Mouse (Mus musculus) lung, postnatal 14 days (tissue): ENCODE results near the gene Pla2r1.
A peak's percentile ranks its signal among the peaks of the same experiment; 100 is the strongest.

Experiments used
- DNase-seq: peaks from one replicate; pipeline ENCODE4 v3.0.0; 2021

Pla2r1 gene

DNA sequence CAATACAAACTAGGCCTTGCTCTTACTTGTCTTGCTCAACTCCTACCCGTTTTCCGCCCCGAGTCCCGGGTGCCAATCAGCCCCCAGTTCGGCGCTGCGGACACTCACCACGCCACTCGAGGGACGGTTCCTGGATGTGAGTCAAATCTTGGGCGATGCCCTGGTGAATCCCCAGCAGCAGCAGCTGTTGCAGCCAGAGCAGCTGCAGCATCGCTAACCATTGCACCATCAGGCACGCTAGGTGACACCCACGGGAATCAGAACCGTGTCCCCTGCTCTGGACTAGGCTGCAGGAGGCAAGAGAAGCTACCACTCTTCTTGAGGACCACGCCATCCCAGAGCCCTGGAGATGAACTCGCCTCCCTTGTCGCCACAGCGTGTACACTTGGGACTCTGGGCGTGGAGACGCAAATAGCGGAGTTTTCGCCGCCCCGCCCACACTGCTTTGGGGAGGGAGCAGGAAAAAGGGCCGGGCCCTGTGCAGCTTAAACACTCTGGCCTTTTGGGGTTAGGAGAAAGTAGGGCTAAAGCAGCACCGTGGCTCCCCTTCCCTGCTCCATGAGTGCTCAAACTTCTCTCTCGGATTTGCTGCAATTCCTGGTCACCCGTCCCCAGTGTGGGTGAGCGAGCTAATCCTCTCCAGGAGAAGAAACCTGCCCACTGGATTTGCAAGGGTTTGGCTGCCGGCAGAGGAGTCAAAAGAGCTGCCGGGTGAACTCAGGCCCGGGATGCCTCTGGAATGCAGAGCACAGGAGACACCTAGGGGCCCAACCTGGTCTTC, at the start of gene Pla2r1:
Gene Pla2r1 (minus strand): TSS at position 407 of the 781 bp plus-strand sequence.
- DNase-seq, result peak; percentile 67

DNA sequence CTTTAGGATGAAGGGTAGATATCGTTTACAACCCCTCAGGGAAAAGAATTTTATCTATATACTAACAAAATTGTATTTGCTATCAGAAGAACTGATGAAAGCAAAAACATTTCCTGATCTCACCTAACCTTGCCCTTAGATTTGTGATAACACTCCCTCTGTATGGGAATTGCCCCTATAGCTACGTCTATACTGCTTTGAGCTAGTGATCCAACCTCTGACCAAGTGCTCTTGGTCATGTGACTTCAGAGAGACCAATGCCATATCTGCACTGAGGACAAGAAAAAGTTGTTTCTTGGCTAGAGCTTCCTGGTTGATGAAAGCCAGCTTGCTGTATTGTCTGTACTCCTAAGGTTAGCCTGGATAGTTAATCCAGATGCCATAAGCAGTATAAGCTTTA, 48.2 kb upstream of the Pla2r1 start:
- DNase-seq, result no peak

DNA sequence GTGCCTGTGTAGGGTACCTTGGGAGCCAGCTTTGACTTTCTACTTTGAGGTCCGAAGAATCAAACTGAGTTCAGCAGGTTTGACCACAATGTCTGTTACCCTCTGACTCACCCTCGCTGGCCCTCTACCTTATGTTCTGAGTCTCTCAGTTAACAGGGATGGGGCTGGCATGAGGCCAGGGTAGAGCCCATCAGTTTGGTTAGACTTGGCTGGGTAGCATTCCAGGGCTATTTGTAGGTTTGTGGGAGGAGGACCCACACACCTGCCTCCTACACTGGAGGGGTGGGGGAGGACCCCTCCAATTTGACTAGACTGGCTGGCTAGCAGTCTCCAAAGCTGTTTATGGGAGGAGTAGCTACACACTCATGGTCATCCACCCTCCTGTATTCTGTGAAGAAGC, 47.8 kb upstream of the Pla2r1 start:
- no peak for DNase-seq

DNA sequence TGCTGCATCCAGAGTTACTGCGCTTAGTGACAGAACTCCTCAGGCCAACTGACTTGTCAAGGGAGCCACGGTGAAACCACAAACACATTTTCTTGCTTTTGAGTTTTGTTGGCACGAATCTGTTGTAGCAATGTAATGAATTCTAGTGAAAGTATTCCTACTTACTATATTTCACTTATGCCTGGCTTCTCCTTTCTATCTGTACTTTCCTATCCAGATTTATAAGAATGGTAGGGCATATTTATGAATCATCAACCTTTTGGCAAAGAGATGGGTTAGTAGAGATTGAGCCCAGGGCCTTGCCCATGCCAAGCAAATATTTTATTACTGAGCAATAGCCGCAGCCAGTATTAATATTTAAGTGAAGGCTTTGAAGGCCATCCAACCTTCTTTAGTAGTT, 30.3 kb upstream of the Pla2r1 start:
- no peak for DNase-seq

DNA sequence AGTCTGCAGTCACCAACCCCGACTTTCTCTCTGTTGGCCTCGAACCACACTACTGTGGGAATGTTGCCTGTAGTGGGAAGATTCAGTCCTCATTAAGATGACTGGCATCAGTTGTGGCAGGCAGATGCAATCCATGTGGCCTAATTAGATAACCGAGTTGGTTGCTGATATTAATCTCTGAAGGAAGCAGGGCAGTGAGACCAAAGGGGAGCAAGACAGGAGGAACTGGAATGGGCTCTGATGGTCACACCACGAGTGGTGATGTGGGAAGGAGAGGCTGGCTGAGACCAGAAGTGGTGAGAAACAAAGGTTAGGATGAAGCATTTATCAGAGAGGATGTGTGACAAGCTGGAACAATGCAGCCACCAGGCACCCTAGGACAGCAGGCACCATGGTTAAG, 1.5 kb upstream of the Pla2r1 start:
- DNase-seq, result no peak

DNA sequence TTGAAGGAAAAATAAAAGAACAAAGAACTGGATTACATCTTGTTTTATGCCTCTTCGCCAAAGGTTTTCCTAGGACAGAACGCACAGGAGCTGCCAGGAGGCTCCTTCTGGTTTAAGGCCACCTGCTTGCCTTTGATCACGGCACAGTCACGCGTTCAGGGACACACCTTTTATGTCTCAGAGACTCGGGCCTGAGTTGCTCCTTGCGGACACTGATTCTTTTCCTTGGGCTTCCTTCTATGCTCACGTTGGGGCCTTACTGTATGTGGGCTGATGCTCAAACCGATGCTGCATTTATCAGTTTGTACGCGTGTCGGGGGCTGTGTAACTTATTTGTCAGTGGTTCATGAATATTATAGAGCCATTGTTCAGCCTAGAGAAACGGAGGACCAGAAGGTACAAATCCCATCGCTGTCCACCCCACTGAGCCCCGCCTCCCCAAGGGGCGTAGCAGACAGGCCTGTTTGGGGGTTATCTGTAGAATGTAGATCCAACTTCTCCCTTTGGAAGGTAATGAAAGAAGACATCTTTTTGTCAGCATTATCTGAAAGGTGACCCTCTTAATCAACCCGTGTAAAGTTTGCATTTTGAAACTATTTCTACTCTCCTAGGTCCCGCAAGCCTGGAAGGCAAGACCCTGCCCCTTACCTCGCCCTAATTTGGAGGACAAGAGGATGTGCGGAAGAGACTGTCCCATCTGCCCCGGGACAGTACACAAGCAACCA, 769 bp downstream of the Pla2r1 start:
- DNase-seq, result no peak

DNA sequence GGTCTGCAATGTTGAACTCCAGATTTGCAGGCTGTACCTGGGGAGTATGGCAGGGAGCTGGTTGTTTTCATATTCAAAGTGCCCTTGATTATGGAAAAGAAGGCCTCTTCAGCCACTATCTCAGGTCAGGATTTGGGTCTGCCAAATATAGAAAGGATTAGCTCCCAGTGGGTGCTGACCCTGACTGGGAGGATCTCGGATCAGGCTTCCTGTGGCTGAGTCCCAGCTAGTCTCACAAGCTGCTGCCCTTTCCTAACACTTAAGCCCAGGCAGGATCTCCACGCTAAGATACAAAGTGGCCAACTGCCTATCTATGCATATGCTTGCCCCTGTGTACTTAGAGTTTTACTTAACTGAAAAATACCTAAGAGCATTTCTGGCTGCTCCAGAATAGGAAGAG, 1.4 kb downstream of the Pla2r1 start:
- no peak for DNase-seq

DNA sequence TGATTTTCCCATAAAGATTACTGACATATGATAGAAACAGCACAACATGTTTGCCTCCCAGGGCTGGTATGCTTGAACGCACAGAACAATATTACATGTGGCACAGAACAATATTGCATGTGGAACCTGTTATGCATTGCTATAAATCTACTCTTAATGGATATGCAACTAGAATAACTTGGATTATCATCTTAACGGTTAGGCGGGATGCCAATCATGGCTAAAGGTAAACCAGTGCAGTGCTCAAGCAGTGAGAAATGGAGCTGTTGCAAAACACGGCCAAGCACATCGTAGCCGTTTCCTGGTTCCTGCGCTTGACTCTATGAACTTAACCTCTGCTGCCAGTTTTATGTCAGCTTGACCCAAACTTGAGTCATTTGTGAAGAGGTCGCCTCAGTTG, 2.6 kb downstream of the Pla2r1 start:
- DNase-seq, result no peak

DNA sequence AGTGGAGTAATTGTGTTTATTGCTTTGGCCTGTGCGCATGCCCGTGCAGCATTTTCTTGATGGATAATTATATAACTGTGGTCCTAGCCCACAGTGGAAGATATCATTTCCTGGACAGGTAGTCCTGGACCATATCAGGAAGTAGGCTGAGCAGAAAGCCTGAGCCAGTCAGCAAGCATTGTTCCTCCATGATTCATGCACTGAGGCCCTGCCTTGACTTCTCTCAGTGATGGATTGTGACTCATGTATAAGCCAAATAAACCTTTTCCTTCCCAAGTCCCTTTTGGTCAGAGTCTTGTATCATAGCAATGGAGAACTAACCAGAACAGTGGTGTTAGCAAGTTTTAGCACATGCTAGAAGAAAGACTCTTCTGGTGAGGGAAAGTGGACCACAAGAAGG, 3.3 kb downstream of the Pla2r1 start:
- DNase-seq, result no peak

DNA sequence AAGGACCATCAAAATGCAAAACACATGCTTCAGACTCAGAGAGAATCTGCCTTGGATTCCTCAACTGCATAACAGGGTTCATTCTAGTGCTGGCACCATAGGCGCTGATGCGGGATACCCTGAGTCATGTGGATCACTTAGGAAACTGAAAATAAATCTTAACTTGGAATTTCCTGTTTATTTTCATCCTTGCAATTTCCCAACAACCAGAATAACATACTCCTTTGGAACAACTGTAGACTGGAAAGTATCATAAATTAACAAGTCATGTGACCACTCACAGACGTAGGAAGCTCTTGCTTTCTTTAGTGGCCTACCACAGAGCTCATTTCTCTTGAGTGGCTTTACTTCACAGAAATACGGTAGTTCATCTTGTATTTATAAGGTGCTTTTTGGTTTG, 7.0 kb downstream of the Pla2r1 start:
- DNase-seq, result no peak

DNA sequence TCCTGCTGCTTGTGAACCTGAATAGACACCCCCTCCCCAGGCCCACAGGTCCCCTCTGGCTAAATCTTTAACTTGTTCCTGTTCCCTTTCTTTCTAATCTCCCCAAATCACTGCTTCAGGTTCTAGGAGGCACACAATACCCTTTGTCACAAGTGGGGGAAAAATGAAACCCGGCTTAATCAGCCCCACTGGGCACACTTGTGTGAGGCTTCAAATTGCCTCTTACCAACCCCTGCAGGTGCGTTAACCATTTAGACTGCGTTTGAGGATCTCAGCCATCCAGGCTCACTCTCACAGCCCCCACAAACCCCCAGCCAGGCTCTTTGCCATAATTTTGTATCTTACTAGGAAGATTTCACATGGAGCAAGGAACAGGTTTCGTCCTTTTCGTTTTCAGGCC, 9.1 kb downstream of the Pla2r1 start:
- no peak for DNase-seq

DNA sequence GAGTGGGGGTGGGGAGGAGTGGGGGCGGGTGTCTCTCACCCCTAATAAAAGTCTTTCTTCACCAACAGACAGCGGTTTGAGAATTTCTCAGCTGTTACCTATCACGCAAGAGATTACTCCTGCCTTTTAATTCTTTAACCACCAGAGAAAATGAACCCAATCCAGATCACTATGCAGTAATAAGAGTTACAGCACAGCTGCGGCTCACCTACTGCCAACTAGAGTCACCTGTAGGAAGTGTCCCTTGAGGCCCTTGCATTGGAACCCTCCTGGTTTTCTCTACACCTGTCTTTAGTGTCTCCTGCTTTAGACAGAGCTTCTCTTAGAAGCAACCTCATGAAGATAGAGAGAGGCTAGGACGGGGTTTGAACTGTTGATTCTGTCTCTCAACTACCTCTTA, 11.4 kb downstream of the Pla2r1 start:
- no peak for DNase-seq

DNA sequence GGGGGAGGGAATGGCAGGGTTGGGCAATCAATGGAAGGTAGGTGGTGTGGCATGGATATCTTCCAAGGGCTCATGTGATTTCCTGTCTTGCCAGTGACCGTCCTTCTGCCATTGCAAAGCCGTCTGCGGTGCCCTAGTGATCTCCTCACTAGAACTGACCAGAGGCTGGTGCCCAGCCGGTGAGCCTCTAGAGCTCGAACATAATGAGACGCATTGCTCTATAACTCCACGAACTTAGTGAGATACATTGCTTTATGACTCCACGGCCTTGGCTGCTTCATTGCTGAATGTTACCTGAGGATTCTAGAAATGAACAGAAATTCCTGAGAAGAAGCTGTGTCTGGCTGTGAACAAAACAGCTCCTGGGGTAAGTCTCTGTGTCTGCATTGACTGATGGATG, 12.8 kb downstream of the Pla2r1 start:
- no peak for DNase-seq

DNA sequence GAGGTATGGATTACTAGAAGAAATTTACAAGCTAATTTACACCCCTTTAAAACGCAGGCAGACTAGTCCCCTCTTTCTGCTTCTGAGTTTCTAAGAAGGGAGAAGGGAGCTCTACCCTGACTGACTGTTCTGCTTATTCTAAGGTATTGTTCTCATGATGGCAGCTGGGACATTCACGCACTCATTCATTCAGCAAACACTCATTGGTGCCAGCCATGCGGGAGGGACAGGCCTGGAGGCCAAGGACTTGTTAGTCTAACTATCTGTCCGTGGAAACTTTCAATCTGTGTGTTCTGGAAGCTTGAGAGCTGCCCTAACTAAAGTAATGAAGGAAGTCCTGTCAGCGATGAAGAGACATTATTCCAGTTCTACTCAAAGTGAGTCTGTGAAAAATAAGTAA, 14.4 kb downstream of the Pla2r1 start:
- DNase-seq, result no peak

DNA sequence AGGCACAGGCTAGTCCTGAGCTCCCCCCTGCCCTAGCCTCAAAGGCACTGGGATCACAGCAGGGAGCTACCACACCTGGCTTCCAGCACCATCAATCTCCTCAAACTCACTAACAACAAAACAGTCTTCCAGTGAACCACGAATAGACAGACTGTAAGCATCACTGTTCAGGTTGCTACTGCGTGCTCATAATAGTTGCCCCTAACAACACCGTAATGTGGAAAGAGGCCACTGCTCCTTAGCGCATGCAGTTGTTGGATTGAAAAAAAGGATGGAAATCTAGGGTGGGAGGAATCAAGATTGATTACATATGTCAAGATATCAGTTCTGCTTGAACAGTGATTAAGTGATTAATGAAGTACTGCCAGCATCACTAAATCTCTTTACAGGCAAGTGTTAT, 14.8 kb downstream of the Pla2r1 start:
- DNase-seq, result no peak

DNA sequence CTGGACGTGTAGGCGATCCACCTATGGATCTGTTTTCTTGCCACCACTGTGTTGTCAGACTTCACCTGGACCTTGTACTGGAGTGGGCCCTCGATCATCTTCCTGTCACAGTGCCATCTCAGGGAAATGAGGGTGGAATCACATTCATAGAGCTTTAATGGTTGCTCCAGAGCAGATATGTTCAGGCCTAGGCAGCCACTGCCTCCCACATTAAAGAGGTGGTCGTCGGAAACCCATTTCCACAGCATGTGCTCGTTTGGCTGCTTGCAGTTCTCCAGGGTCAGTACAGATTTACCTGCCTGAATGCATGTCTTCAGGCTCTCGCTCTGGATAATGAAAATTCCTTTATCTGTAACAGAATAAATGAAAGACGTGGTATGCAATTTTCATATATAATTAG, 18.4 kb downstream of the Pla2r1 start:
- DNase-seq, result no peak

DNA sequence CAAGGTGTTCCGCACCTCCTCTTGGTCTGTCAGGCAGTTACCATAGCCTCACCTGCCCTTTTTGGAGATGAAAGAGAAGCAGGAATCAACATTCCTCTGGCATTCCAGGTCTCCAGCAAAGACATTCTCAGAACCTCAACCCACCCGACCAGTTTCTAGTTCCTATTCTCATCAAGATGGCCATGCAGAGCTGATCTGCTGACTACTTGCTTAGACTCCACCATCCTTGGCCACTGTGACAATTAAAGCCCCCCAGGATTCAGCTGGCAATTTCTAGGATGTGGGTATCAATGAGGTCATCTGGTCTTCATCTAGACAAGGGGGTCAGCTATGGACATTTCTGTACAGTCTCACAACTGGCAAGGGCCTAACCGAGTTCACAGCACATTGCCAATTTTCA, 20.1 kb downstream of the Pla2r1 start:
- DNase-seq, result no peak

DNA sequence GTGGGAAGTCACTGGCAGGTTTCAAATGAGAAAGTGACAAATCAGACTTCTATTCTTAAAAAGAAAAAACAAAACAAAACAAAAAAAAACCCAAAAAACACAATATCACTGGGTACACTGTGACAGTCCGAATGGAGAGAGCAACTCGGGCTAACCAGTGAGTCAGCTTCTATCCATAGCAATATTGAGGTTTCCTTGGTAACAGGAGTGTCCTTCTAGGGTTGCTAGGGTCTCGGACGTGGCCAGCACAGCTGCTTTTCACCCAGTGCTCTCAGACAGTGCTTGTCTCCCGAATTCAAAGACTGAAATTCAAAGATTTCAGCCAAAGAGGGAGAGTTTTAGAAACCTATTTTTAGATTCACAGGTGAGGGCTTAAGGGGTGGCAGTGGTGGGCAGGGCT, 20.6 kb downstream of the Pla2r1 start:
- DNase-seq, result no peak

DNA sequence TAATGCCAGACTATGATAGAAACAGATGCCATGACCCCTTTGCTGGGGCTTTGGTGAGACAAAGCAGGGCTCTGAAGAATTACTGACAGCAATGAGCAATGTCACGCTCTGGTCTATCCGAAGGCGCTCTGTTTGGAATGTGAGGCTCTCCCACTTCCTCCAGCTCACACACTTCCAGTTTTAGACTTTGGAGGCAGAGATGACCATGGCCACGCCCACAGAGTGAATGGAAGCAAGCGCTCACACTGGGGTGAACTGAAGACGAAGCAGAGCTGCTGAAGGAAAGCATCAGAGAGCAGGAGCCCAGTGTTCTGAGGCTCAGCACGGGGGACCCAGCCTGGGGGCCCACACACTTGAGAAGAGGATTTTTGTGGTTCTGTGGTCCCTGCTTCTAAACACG, 37.3 kb downstream of the Pla2r1 start:
- no peak for DNase-seq

DNA sequence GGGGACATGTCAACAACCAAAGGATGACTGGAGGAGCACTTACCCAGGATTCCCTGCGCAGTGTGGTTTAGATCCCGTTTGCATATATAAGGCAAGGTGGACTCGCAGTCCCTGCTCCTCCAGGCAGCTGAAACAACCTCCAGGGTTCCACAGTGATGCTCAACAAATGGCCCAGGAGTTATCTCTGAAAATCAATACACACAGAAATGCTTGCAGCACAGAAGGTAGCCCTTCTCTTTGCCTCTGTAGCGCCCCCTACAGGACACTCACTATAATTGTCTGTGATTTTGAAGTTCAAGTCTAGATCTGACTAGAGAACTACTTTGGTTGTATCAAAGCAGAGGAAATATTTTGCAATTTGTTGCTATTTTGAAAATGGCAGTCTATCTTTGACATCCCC, 38.2 kb downstream of the Pla2r1 start:
- DNase-seq, result no peak

DNA sequence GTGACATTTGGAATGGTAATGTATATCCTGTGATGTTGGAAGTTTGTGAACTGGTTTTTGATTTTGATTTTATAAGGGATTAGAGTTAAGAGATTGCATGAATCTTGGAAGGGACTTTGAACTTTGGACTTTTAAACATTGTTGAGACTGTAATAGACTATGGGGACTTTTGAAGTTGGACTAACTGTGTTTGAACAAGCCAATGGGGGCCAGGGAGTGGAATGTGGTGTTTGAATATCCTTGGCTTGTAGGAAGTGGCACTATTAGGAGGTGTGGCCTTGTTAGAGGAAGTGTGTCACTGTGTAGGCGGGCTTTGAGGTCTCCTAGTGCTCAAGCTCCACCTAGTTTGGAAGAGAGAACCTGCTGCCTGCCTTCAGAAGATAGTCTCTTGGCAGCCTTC, 42.4 kb downstream of the Pla2r1 start:
- no peak for DNase-seq

DNA sequence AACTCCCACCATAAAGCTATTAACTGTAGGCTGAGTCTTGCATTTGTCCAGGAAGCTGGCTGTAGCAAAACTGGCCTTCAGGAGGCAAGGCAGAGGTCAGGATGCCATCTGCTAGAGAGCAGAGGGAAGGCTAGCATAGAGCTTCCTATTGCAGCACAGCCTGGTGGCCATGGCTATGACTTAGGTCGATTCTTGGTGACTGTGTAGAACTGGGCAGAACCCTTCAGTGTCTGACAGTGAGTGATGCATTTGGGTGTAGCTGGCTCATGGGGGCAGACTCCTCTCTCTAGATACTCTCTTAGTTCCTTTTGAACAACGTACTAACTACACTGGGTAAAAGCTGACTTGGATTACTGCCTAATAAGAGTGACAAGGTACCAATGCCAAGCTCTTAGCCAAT, 48.0 kb downstream of the Pla2r1 start:
- no peak for DNase-seq

DNA sequence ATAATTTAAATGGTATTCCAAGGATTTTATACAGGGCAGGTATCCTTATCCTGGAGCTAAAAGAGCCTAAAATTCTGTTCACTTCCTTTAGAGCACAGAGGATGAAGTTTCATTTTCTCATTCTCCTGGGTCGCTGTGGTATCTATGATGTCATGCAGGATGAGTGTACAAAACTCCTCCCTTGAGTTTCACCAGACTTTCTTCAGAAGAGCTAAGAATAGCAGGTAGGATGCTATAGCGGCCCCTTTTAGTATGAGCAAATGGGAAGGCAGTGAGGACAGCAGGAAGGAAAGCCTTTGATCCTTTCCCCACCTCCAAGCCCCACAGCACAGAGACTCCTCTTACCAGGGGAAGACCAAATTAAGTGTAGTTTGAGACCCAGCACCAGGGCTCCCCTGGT, 48.4 kb downstream of the Pla2r1 start:
- DNase-seq, result no peak

DNA sequence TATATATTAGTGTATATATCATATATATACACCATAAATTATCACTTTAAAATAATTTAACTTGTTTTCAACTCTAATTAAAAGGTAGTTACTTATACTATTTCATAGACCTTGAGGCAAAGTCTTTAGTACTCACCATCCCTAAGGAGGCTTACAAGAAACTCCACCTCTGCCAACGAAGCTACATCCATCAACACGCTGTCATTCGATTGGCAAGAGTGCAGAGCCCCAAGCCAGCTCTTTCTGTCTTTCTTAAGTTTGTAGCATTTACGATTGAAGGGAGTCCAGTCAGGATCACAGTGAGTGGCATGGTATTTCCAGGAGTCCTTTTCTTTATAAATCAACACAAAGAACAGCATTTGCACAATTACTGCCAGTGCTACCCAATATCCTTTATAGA, 49.1 kb downstream of the Pla2r1 start:
- no peak for DNase-seq

DNA sequence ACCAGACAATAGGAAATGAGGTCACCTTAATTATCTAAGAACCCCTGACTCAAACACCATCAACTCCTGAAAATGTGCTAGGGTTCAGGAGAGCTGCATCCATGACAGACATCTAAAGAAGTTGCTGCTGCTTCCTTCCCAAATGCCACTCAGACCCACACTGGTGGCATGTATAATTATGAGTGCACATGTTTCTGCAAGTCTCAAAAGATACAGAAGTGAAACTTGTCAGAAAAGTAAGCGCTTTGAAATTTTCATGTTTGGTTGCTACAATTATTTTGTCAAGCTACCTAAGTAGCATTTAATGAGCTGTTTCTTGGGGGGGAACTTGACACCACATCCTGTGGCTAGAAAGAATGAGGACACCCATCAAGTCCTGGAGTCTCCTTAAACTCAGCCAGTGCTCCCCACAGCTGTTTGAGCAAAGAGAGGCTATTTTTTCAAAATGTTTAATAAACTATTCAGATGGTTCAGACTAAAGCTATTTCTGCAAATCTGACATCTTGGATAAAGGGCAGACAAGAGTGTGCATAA, 52.5 kb downstream of the Pla2r1 start:
- no peak for DNase-seq
